8 mouse cellular contexts compared by ENCODE assay signal in genomic region chr15:102117461-102118443, GRCm38 (mm10). TPM values are rescaled to one million over a fixed set of nuclear protein-coding genes. Genes with fewer than 3 reads are reported as not detected.
DNase-seq lines count a peak whose midpoint lies in the region; ATAC-seq lines count a peak whose summit lies in the region.

No protein-coding gene starts in this region.

- intact Hi-C loops in heart, postnatal 14 days (cut with DNase I): loop anchor here (2.0 to 5.0 kb wide), 2 partner anchors 29 to 100 kb away; no protein-coding TSS in a partner anchor

- H3K9me3 ChIP-seq in hindbrain, embryonic 10.5 days: no peaks in the 10 kb centered on the region
- H3K9me3 ChIP-seq in hindbrain, embryonic 11.5 days (ENCODE audit: control insufficient read depth, low read length): no peaks in the 10 kb centered on the region

- peaks cover 26% of the 10 kb centered on the region for H3K4me1 ChIP-seq in hindbrain, embryonic 10.5 days (replicated peaks)
- H3K4me1 ChIP-seq in hindbrain, embryonic 11.5 days (replicated peaks; ENCODE audit: control insufficient read depth, insufficient read depth, low read length): no peaks in the 10 kb centered on the region

- no peak overlapping the region for H3K9ac ChIP-seq in hindbrain, embryonic 11.5 days (ENCODE audit: low read depth, low read length)

- H3K27me3 ChIP-seq in hindbrain, embryonic 10.5 days (ENCODE audit: insufficient read depth, poor library complexity, severe bottlenecking): no peaks in the 10 kb centered on the region
- H3K27me3 ChIP-seq in hindbrain, embryonic 11.5 days (ENCODE audit: control insufficient read depth, insufficient read depth, low read length): no peaks in the 10 kb centered on the region

- H3K4me3 ChIP-seq in hindbrain, embryonic 10.5 days: no peak overlapping the region
- no peak overlapping the region for H3K4me3 ChIP-seq in hindbrain, embryonic 11.5 days (ENCODE audit: low read depth, low read length)

- no peak for ATAC-seq in hindbrain, embryonic 11.5 days (ENCODE audit: low FRiP score)

- H3K4me2 ChIP-seq in hindbrain, embryonic 11.5 days (replicated peaks; ENCODE audit: low read depth, low read length): no peak overlapping the region

- WGBS in hindbrain, embryonic 10.5 days: 71% methylated on average over 19 of the region's 19 CpGs
- 74% methylated on average over 19 of the region's 19 CpGs for WGBS in hindbrain, embryonic 11.5 days

- DNase-seq in hindbrain, embryonic 10.5 days (ENCODE audit: low spot score): peak; percentile 26
- DNase-seq in hindbrain, embryonic 11.5 days (ENCODE audit: low spot score): no peak
- peak; percentile 52 for DNase-seq in adrenal gland, postnatal 14 days
- DNase-seq in heart, postnatal 14 days: peak; percentile 54 to 67
- peak; percentile 49 to 50 for DNase-seq in lung, postnatal 4 days
- no peak for DNase-seq in c-Kit-positive CD71-positive TER-119-positive erythroid progenitor cells, embryonic 14.5 days (ENCODE audit: low spot score)
- no peak for DNase-seq in left cerebral cortex, adult 8-10 months (ENCODE audit: low spot score in 2 of 2)
- no peak for DNase-seq in layer of hippocampus, adult 11-12 months (ENCODE audit: low spot score)

- H3K27ac ChIP-seq in hindbrain, embryonic 10.5 days: no peak overlapping the region
- no peak overlapping the region for H3K27ac ChIP-seq in hindbrain, embryonic 11.5 days (ENCODE audit: low read depth, low read length)

- peaks cover 84% of the 10 kb centered on the region for H3K36me3 ChIP-seq in hindbrain, embryonic 10.5 days
- no peaks in the 10 kb centered on the region; the same call in none of the 2 replicates for H3K36me3 ChIP-seq in hindbrain, embryonic 11.5 days (ENCODE audit: control insufficient read depth, insufficient read depth, low read length)

RNA-seq across cellular contexts. Expression of gene Tns2, which starts 17.5 kb away (rescaled TPM):
- 11.8 and 13.8 TPM in 2 replicates for polyA plus RNA-seq in hindbrain, embryonic 10.5 days (2016; fragmentation: Nextera tagmentation; extraction: Ambion mirVana)
- 8.0 and 11.8 TPM in 2 replicates for polyA plus RNA-seq in hindbrain, embryonic 11.5 days (2014; fragmentation: Nextera tagmentation; extraction: Ambion mirVana)
- total RNA-seq in adrenal gland, postnatal 14 days (2021): 83.0 and 121 TPM in 2 replicates
- 100 to 1,000 TPM; 119 to 121 TPM for total RNA-seq in heart, postnatal 14 days (2021)
- 10 to 100 TPM; 23.3 to 29.5 (median 24.3) TPM for total RNA-seq in left cerebral cortex, adult 8-10 months (2022)

RNA-seq across cellular contexts. Expression of gene Spryd3, which starts 18.3 kb away (rescaled TPM):
- 14.6 and 17.6 TPM in 2 replicates for polyA plus RNA-seq in hindbrain, embryonic 10.5 days (2016; fragmentation: Nextera tagmentation; extraction: Ambion mirVana)
- polyA plus RNA-seq in hindbrain, embryonic 11.5 days (2014; fragmentation: Nextera tagmentation; extraction: Ambion mirVana): 10.1 and 11.9 TPM in 2 replicates
- 23.3 and 30.8 TPM in 2 replicates for total RNA-seq in adrenal gland, postnatal 14 days (2021)
- total RNA-seq in heart, postnatal 14 days (2021): 10 to 100 TPM; 14.0 to 17.5 TPM
- 100 to 1,000 TPM; 147 to 167 (median 161) TPM for total RNA-seq in left cerebral cortex, adult 8-10 months (2022)

RNA-seq across cellular contexts. Expression of gene Igfbp6, which starts 26.4 kb away (rescaled TPM):
- 0.20 TPM in 1 of 2 replicates, not detected in the other for polyA plus RNA-seq in hindbrain, embryonic 10.5 days (2016; fragmentation: Nextera tagmentation; extraction: Ambion mirVana)
- 0.31 TPM in 1 of 2 replicates, not detected in the other for polyA plus RNA-seq in hindbrain, embryonic 11.5 days (2014; fragmentation: Nextera tagmentation; extraction: Ambion mirVana)
- total RNA-seq in adrenal gland, postnatal 14 days (2021): 45.7 and 48.0 TPM in 2 replicates
- 10 to 100 TPM; 42.0 to 51.8 TPM for total RNA-seq in heart, postnatal 14 days (2021)
- 10 to 100 TPM; 42.4 to 49.5 (median 45.5) TPM for total RNA-seq in left cerebral cortex, adult 8-10 months (2022)

RNA-seq across cellular contexts. Expression of gene Soat2, which starts 32.6 kb away (rescaled TPM):
- polyA plus RNA-seq in hindbrain, embryonic 10.5 days (2016; fragmentation: Nextera tagmentation; extraction: Ambion mirVana): 0.35 and 0.38 TPM in 2 replicates
- polyA plus RNA-seq in hindbrain, embryonic 11.5 days (2014; fragmentation: Nextera tagmentation; extraction: Ambion mirVana): 0.13 and 0.17 TPM in 2 replicates
- 0.26 and 4.7 TPM in 2 replicates for total RNA-seq in adrenal gland, postnatal 14 days (2021)
- under 1 TPM in 1 of 2 experiments, not detected in 1; 0.17 TPM for total RNA-seq in heart, postnatal 14 days (2021)
- under 1 TPM in 2 of 4 experiments, not detected in 2; 0.26 to 0.27 TPM for total RNA-seq in left cerebral cortex, adult 8-10 months (2022)

RNA-seq across cellular contexts. Expression of gene Eif4b, which starts 44.2 kb away (rescaled TPM):
- 80.4 and 122 TPM in 2 replicates for polyA plus RNA-seq in hindbrain, embryonic 10.5 days (2016; fragmentation: Nextera tagmentation; extraction: Ambion mirVana)
- polyA plus RNA-seq in hindbrain, embryonic 11.5 days (2014; fragmentation: Nextera tagmentation; extraction: Ambion mirVana): 85.0 and 103 TPM in 2 replicates
- total RNA-seq in adrenal gland, postnatal 14 days (2021): 224 and 250 TPM in 2 replicates
- total RNA-seq in heart, postnatal 14 days (2021): 100 to 1,000 TPM; 130 to 147 TPM
- 100 to 1,000 TPM; 191 to 203 (median 200) TPM for total RNA-seq in left cerebral cortex, adult 8-10 months (2022)

Comparison
In these comparisons a context has a peak if more than half of its experiments do, and no peak if none do; other contexts are left out.
1. DNase-seq: peak in hindbrain, embryonic 10.5 days (single experiment), adrenal gland, postnatal 14 days (single experiment), heart, postnatal 14 days (2 of 2) and lung, postnatal 4 days (2 of 2); none in hindbrain, embryonic 11.5 days (single experiment), c-Kit-positive CD71-positive TER-119-positive erythroid progenitor cells, embryonic 14.5 days (single experiment), left cerebral cortex, adult 8-10 months (0 of 2) and layer of hippocampus, adult 11-12 months (single experiment).